Mouse (Mus musculus): Measurements from ENCODE around the gene Mup4. TPM values are rescaled to one million over a fixed set of nuclear protein-coding genes. Genes with fewer than 3 reads are reported as not detected.
"Not testable (repeated sequence)": the region's sequence is repeated elsewhere in the genome, so short reads cannot be mapped to it uniquely, and the experiment has no call there.

Gene Mup4
- polyA plus RNA-seq (2012; rRNA removed), result 0.23 and 0.69 TPM in 2 replicates

- no peak for DNase-seq (ENCODE audit: low read depth)
These were observed at the start of gene Mup4 for GRCm38 (mm10) chr4:59960610-59961009. Gene Mup4 (minus strand): TSS chr4:59960710.

- DNase-seq (ENCODE audit: low read depth), result not testable (repeated sequence)
These were observed 37.4 kb upstream of the Mup4 start for GRCm38 (mm10) chr4:59997894-59998293.

GRCm38 (mm10) chr4:59963405-59964344, 3.2 kb upstream of the Mup4 start, which contains the start of gene Mup6:
Gene Mup6 (plus strand): TSS chr4:59964294.
- no peak for DNase-seq (ENCODE audit: low read depth)

- DNase-seq (ENCODE audit: low read depth), result no peak
These were observed 23.0 kb downstream of the Mup4 start for GRCm38 (mm10) chr4:59937543-59937942.

GRCm38 (mm10) chr4:59932505-59933281, 27.8 kb downstream of the Mup4 start:
- DNase-seq (ENCODE audit: low read depth), result no peak

- no peak for DNase-seq (ENCODE audit: low read depth)
These were observed 32.2 kb downstream of the Mup4 start for GRCm38 (mm10) chr4:59928347-59928746.

GRCm38 (mm10) chr4:59927666-59928065, 32.8 kb downstream of the Mup4 start:
- DNase-seq (ENCODE audit: low read depth), result no peak

GRCm38 (mm10) chr4:59925082-59925481, 35.4 kb downstream of the Mup4 start:
- no peak for DNase-seq (ENCODE audit: low read depth)

GRCm38 (mm10) chr4:59917966-59918365, 42.5 kb downstream of the Mup4 start:
- no peak for DNase-seq (ENCODE audit: low read depth)

GRCm38 (mm10) chr4:59914608-59915403, 45.7 kb downstream of the Mup4 start, which contains the start of gene Slc46a2:
Gene Slc46a2 (minus strand): TSS chr4:59915056.
- DNase-seq (ENCODE audit: low read depth), result no peak

- DNase-seq (ENCODE audit: low read depth), result no peak
These were observed 51.7 kb downstream of the Mup4 start for GRCm38 (mm10) chr4:59908785-59909184.

- no peak for DNase-seq (ENCODE audit: low read depth)
These were observed 52.8 kb downstream of the Mup4 start for GRCm38 (mm10) chr4:59907657-59908230.

GRCm38 (mm10) chr4:59907092-59907491, 53.4 kb downstream of the Mup4 start:
- DNase-seq (ENCODE audit: low read depth), result no peak

Other genes starting within 250 kb of the Mup4 start
- 7.6 and 7.9 TPM in 2 replicates for gene Inip, start 159.1 kb downstream of the Mup4 start, polyA plus RNA-seq (2012; rRNA removed)
- gene Snx30, start 154.9 kb downstream of the Mup4 start, polyA plus RNA-seq (2012; rRNA removed), result 6.2 and 7.0 TPM in 2 replicates
- gene Slc46a2, start 45.7 kb downstream of the Mup4 start, polyA plus RNA-seq (2012; rRNA removed), result 10.6 and 15.8 TPM in 2 replicates
- gene Mup6, start 3.6 kb upstream of the Mup4 start, polyA plus RNA-seq (2012; rRNA removed), result 2.3 and 2.4 TPM in 2 replicates
- gene Mup7, start 109.8 kb upstream of the Mup4 start, polyA plus RNA-seq (2012; rRNA removed), result not detected in 2 replicates
- gene Mup2, start 193.6 kb upstream of the Mup4 start, polyA plus RNA-seq (2012; rRNA removed), result not detected in 2 replicates

Measured in gonadal fat pad, adult 2 months (tissue).